Mouse (Mus musculus): ENCODE measurements around the gene Ccn1.
A peak's percentile ranks its signal among the peaks of the same experiment; 100 is the strongest.

Ccn1 gene

GRCm38 (mm10) chr3:145624786-145625185, 25.0 kb downstream of the Ccn1 start:
- peak; percentile 33 to 71 for DNase-seq (ENCODE audit: inconsistent age in 2 of 2, low spot score in 1 of 2)

GRCm38 (mm10) chr3:145623047-145623446, 26.7 kb downstream of the Ccn1 start:
- no peak for DNase-seq (ENCODE audit: inconsistent age in 2 of 2, low spot score in 1 of 2)

- no peak for DNase-seq (ENCODE audit: inconsistent age in 2 of 2, low spot score in 1 of 2)
Measured at GRCm38 (mm10) chr3:145621209-145621608, 28.6 kb downstream of the Ccn1 start.

- DNase-seq (ENCODE audit: inconsistent age in 2 of 2, low spot score in 1 of 2) = no peak
Measured at GRCm38 (mm10) chr3:145619621-145620365, 30.0 kb downstream of the Ccn1 start.

GRCm38 (mm10) chr3:145618299-145618698, 31.5 kb downstream of the Ccn1 start:
- no peak for DNase-seq (ENCODE audit: inconsistent age in 2 of 2, low spot score in 1 of 2)

GRCm38 (mm10) chr3:145614362-145615115, 35.2 kb downstream of the Ccn1 start:
- peak in 1 of 2 experiments; percentile 37 for DNase-seq (ENCODE audit: inconsistent age in 2 of 2, low spot score in 1 of 2)

- DNase-seq (ENCODE audit: inconsistent age in 2 of 2, low spot score in 1 of 2) = no peak
Measured at GRCm38 (mm10) chr3:145613234-145613633, 36.5 kb downstream of the Ccn1 start.

- DNase-seq (ENCODE audit: inconsistent age in 2 of 2, low spot score in 1 of 2) = peak in 1 of 2 experiments; percentile 42
Measured at GRCm38 (mm10) chr3:145612662-145613061, 37.1 kb downstream of the Ccn1 start.

- no peak for DNase-seq (ENCODE audit: inconsistent age in 2 of 2, low spot score in 1 of 2)
Measured at GRCm38 (mm10) chr3:145608320-145608719, 41.5 kb downstream of the Ccn1 start.

- DNase-seq (ENCODE audit: inconsistent age in 2 of 2, low spot score in 1 of 2) = peak; percentile 50 to 83
Measured at GRCm38 (mm10) chr3:145605437-145606123, 44.2 kb downstream of the Ccn1 start.

GRCm38 (mm10) chr3:145602410-145603206, 47.2 kb downstream of the Ccn1 start:
- peak; percentile 45 to 60 for DNase-seq (ENCODE audit: inconsistent age in 2 of 2, low spot score in 1 of 2)

GRCm38 (mm10) chr3:145601345-145601744, 48.4 kb downstream of the Ccn1 start:
- DNase-seq (ENCODE audit: inconsistent age in 2 of 2, low spot score in 1 of 2) = no peak

GRCm38 (mm10) chr3:145600801-145601200, 49.0 kb downstream of the Ccn1 start:
- DNase-seq (ENCODE audit: inconsistent age in 2 of 2, low spot score in 1 of 2) = no peak

GRCm38 (mm10) chr3:145599059-145599458, 50.7 kb downstream of the Ccn1 start:
- no peak for DNase-seq (ENCODE audit: inconsistent age in 2 of 2, low spot score in 1 of 2)

All from adrenal gland, adult (tissue).